Mouse (Mus musculus) CH12.LX (cell line): ENCODE measurements at regions not wholly inside any gene's neighbourhood (a gene's known extent, or its start where the extent isn't known, plus 50 kb on each side); places are given as distances from the start of the nearest gene placed in this dataset.

Source experiments
- DNase-seq: peaks from one replicate; pipeline ENCODE4 v3.0.0-alpha.2; 2013; ENCODE audit errors: extremely low read depth
- H3K27ac ChIP-seq: 2 replicates; pipeline ENCODE4 v1.5.1; 2012; ENCODE audit warnings: low read depth, mild to moderate bottlenecking, control low read depth, moderate library complexity; ENCODE audit not compliant: insufficient read depth
- H3K27me3 ChIP-seq: replicated peaks from 2 replicates; pipeline ENCODE3; 2012; ENCODE audit warnings: inconsistent platforms
- H3K36me3 ChIP-seq, 2 experiments: replicated peaks in 1 of 2; 2 replicates each; pipeline versions ENCODE3 to v1.6.1; 2012; ENCODE audit warnings: inconsistent platforms in 1 of 2, low read length in 1 of 2, mild to moderate bottlenecking in 1 of 2, mixed read lengths in 1 of 2, moderate library complexity in 1 of 2; ENCODE audit not compliant: control insufficient read depth in 1 of 2, insufficient read depth in 1 of 2
- H3K4me1 ChIP-seq, 2 experiments: 2 replicates each; pipeline ENCODE4 v1.6.1; 2012; ENCODE audit warnings: inconsistent platforms in 1 of 2, moderate library complexity in 1 of 2; ENCODE audit not compliant: insufficient read depth in 2 of 2, control insufficient read depth in 1 of 2
- H3K4me2 ChIP-seq: 2 replicates; pipeline ENCODE4 v1.6.1; 2012; ENCODE audit warnings: low read depth, mild to moderate bottlenecking, control low read depth; ENCODE audit not compliant: poor library complexity, insufficient read depth, severe bottlenecking
- H3K4me3 ChIP-seq, 3 experiments: fragments of 150-350 bp in 1 of 3; sonication (generic) in 1 of 3; replicated peaks in 1 of 3; 2 replicates each; pipeline versions ENCODE3 to v1.5.1; 2011 to 2012; ENCODE audit warnings: low read depth in 2 of 3, low read length in 2 of 3, mild to moderate bottlenecking in 2 of 3, moderate library complexity in 2 of 3, control low read depth in 1 of 3, improper control_type of control experiment in 1 of 3, inconsistent platforms in 1 of 3, mixed read lengths in 1 of 3; ENCODE audit not compliant: poor library complexity in 1 of 3
- H3K79me2 ChIP-seq: replicated peaks from 2 replicates; pipeline ENCODE4 v1.6.1; 2012; ENCODE audit warnings: mild to moderate bottlenecking, moderate library complexity; ENCODE audit not compliant: control insufficient read depth, poor library complexity, insufficient read depth, severe bottlenecking; ENCODE audit errors: extremely low read depth
- H3K9ac ChIP-seq: 2 replicates; pipeline ENCODE4 v1.6.1; 2012; ENCODE audit warnings: low read depth, mild to moderate bottlenecking, control low read depth, moderate library complexity; ENCODE audit not compliant: insufficient read depth
- H3K9me3 ChIP-seq: replicated peaks from 2 replicates; pipeline ENCODE3; 2012; ENCODE audit warnings: low read length, inconsistent platforms, mixed read lengths
- CHD2 ChIP-seq: IDR thresholded peaks from 2 replicates; pipeline ENCODE4 v1.6.1; 2011; ENCODE audit warnings: low read length, improper control_type of control experiment
- ELF1 ChIP-seq: IDR thresholded peaks from 2 replicates; pipeline ENCODE4 v1.6.1; 2014; ENCODE audit warnings: low read depth, mild to moderate bottlenecking, inconsistent platforms, low read length, improper control_type of control experiment
- ETS1 ChIP-seq: conservative IDR thresholded peaks from 2 replicates; pipeline ENCODE4 v1.6.1; 2012; ENCODE audit warnings: low read depth, mild to moderate bottlenecking, inconsistent platforms, low read length, improper control_type of control experiment, moderate library complexity
- GABPA ChIP-seq: IDR thresholded peaks from 2 replicates; pipeline ENCODE4 v1.6.1; 2012; ENCODE audit warnings: low read depth, low read length, improper control_type of control experiment, inconsistent platforms; ENCODE audit not compliant: insufficient replicate concordance
- HCFC1 ChIP-seq: IDR thresholded peaks from 2 replicates; pipeline ENCODE4 v1.6.1; 2012; ENCODE audit warnings: low read depth, mild to moderate bottlenecking, inconsistent platforms, low read length, improper control_type of control experiment
- IRF4 ChIP-seq: IDR thresholded peaks from 2 replicates; pipeline ENCODE4 v1.6.1; 2014; ENCODE audit warnings: low read depth, mild to moderate bottlenecking, inconsistent platforms, low read length, improper control_type of control experiment
- JUN ChIP-seq: IDR thresholded peaks from 2 replicates; pipeline ENCODE4 v1.6.1; 2011; ENCODE audit warnings: low read depth, mild to moderate bottlenecking, low read length, improper control_type of control experiment, moderate library complexity; ENCODE audit not compliant: insufficient read depth
- JUND ChIP-seq: conservative IDR thresholded peaks from 2 replicates; pipeline ENCODE4 v1.6.1; 2011; ENCODE audit warnings: low read depth, low read length, improper control_type of control experiment
- KAT2A ChIP-seq: IDR thresholded peaks from 2 replicates; pipeline ENCODE4 v1.6.1; 2012; ENCODE audit warnings: low read length, improper control_type of control experiment, inconsistent platforms; ENCODE audit not compliant: insufficient replicate concordance
- MAFK ChIP-seq: IDR thresholded peaks from 2 replicates; pipeline ENCODE4 v1.6.1; 2011; ENCODE audit warnings: low read length, improper control_type of control experiment; ENCODE audit not compliant: insufficient replicate concordance
- MAX ChIP-seq: IDR thresholded peaks from 2 replicates; pipeline ENCODE4 v1.6.1; 2011; ENCODE audit warnings: low read length, improper control_type of control experiment
- MYC ChIP-seq: IDR thresholded peaks from 2 replicates; pipeline ENCODE4 v1.6.1; 2011; ENCODE audit warnings: low read depth, mild to moderate bottlenecking, improper control_type of control experiment, low read length
- POLR2A ChIP-seq: IDR thresholded peaks from 2 replicates; pipeline ENCODE4 v1.6.1; 2011; ENCODE audit warnings: low read depth, mild to moderate bottlenecking, improper control_type of control experiment, low read length
- SIN3A ChIP-seq: IDR thresholded peaks from 2 replicates; pipeline ENCODE4 v1.6.1; 2012; ENCODE audit warnings: low read length, improper control_type of control experiment, inconsistent platforms
- SMC3 ChIP-seq: IDR thresholded peaks from 2 replicates; pipeline ENCODE4 v1.6.1; 2011; ENCODE audit warnings: low read depth, low read length, improper control_type of control experiment
- TBP ChIP-seq: conservative IDR thresholded peaks from 2 replicates; pipeline ENCODE4 v1.6.1; 2011; ENCODE audit warnings: low read depth, low read length, improper control_type of control experiment
- USF1 ChIP-seq: IDR thresholded peaks from 2 replicates; pipeline ENCODE4 v1.6.1; 2014; ENCODE audit warnings: low read depth, mild to moderate bottlenecking, inconsistent platforms, low read length, improper control_type of control experiment
- ZC3H11A ChIP-seq: IDR thresholded peaks from 2 replicates; pipeline ENCODE4 v1.6.1; 2012; ENCODE audit warnings: low read depth, mild to moderate bottlenecking, inconsistent platforms, low read length, improper control_type of control experiment
- ZMIZ1 ChIP-seq: IDR thresholded peaks from 2 replicates; pipeline ENCODE4 v1.6.1; 2012; ENCODE audit warnings: low read depth, mild to moderate bottlenecking, inconsistent platforms, low read length, improper control_type of control experiment
- ZNF384 ChIP-seq: IDR thresholded peaks from 2 replicates; pipeline ENCODE4 v1.6.1; 2012; ENCODE audit warnings: low read depth, low read length, improper control_type of control experiment, inconsistent platforms
- dilution Hi-C: fragments of 300-500 bp; cut with MboI; formaldehyde crosslinking; loops from 2 replicates; pipeline ENCODE4 v1.14.3; 2020; ENCODE audit warnings: low sequenced_read_pairs; ENCODE audit not compliant: extremely low pct_unique_long_range_greater_than_20kb, extremely low pct_ligation_motif_present
- in situ Hi-C: fragments of 300-500 bp; cut with MboI; formaldehyde crosslinking; loops from 3 replicates; pipeline ENCODE4 v1.14.3; 2019; ENCODE audit warnings: low sequenced_read_pairs, low pct_ligation_motif_present, low pct_unique_long_range_greater_than_20kb, mixed read lengths

GRCm38 (mm10) chr9:62185516-62186280, 63.2 kb upstream of the Glce start:
- Histone ChIP-seq H3K4me2 (no peak overlapping the region), H3K36me3 (no peaks in the 10 kb centered on the region), H3K4me3 (no peak overlapping the region), H3K27me3 (no peaks in the 10 kb centered on the region), H3K79me2 (no peaks in the 10 kb centered on the region)
- dilution Hi-C loops: no loop called here
- no peak for DNase-seq
- TF ChIP-seq JUND: no peak
- no peak for TF ChIP-seq ZMIZ1
- TF ChIP-seq KAT2A: no peak
- TF ChIP-seq USF1: no peak
- TF ChIP-seq SMC3: no peak
- TF ChIP-seq, all 38 proteins: peak for 0
- H3K9me3 ChIP-seq: no peaks in the 10 kb centered on the region
- H3K4me1 ChIP-seq: no peaks in the 10 kb centered on the region
- in situ Hi-C loops: no loop called here
- H3K9ac ChIP-seq: no peak overlapping the region
- H3K27ac ChIP-seq: no peak overlapping the region

- Histone ChIP-seq H3K27me3 (no peaks in the 10 kb centered on the region), H3K4me1 (no peaks in the 10 kb centered on the region), H3K79me2 (no peaks in the 10 kb centered on the region), H3K36me3 (no peaks in the 10 kb centered on the region), H3K9ac (no peak overlapping the region), H3K4me3 (no peak overlapping the region), H3K27ac (no peak overlapping the region), H3K4me2 (no peak overlapping the region), H3K9me3 (peaks cover 3% of the 10 kb centered on the region)
- TF ChIP-seq JUN: no peak
- TF ChIP-seq POLR2A: no peak
- no peak for TF ChIP-seq ELF1
- TF ChIP-seq MAFK: no peak
- no peak for TF ChIP-seq ZNF384
- no peak for TF ChIP-seq ETS1
- TF ChIP-seq KAT2A: no peak
- TF ChIP-seq GABPA: no peak
- TF ChIP-seq MAX: no peak
- TF ChIP-seq TBP: no peak
- no peak for TF ChIP-seq ZC3H11A
- no peak for TF ChIP-seq SIN3A
- TF ChIP-seq IRF4: no peak
- no peak for TF ChIP-seq HCFC1
- no peak for TF ChIP-seq CHD2
- TF ChIP-seq MYC: no peak
- in situ Hi-C loops: no loop called here
- dilution Hi-C loops: no loop called here
- no peak for DNase-seq
Measured at GRCm38 (mm10) chr9:62181182-62181830, 58.9 kb upstream of the Glce start.
